Mouse (Mus musculus) forebrain, embryonic 15.5 days (tissue): ENCODE data around the gene Isl1. TPM values are rescaled to one million over a fixed set of nuclear protein-coding genes. Genes with fewer than 3 reads are reported as not detected.

Experiments
- ATAC-seq: fragments of 200-750 bp; cut with Nextera tagmentation; replicated peaks from 2 replicates; pipeline ENCODE4 v1.8.0; 2017; ENCODE audit warnings: mild to moderate bottlenecking, moderate TSS enrichment, moderate library complexity
- H3K27ac ChIP-seq: fragments of 300-500 bp; sonication (generic); replicated peaks from 2 replicates; pipeline ENCODE4 v1.5.1; 2015; ENCODE audit warnings: mild to moderate bottlenecking, inconsistent platforms
- H3K27me3 ChIP-seq: fragments of 300-500 bp; sonication (generic); 2 replicates; pipeline ENCODE4 v1.6.1; 2015; ENCODE audit warnings: inconsistent platforms
- H3K36me3 ChIP-seq: fragments of 300-500 bp; sonication (generic); 2 replicates; pipeline ENCODE4 v1.6.1; 2015; ENCODE audit warnings: mild to moderate bottlenecking, inconsistent platforms
- H3K4me1 ChIP-seq: fragments of 300-500 bp; sonication (generic); 2 replicates; pipeline ENCODE4 v1.6.1; 2015; ENCODE audit warnings: inconsistent platforms
- H3K4me2 ChIP-seq: fragments of 300-500 bp; sonication (generic); replicated peaks from 2 replicates; pipeline ENCODE4 v1.6.1; 2015; ENCODE audit warnings: mild to moderate bottlenecking, inconsistent platforms
- H3K4me3 ChIP-seq: fragments of 300-500 bp; sonication (generic); 2 replicates; pipeline ENCODE4 v1.5.1; 2015; ENCODE audit warnings: mild to moderate bottlenecking, inconsistent platforms
- H3K9ac ChIP-seq: fragments of 300-500 bp; sonication (generic); replicated peaks from 2 replicates; pipeline ENCODE4 v1.6.1; 2015; ENCODE audit warnings: mild to moderate bottlenecking, inconsistent platforms
- H3K9me3 ChIP-seq: fragments of 300-500 bp; sonication (generic); 2 replicates; pipeline ENCODE4 v1.6.1; 2016; ENCODE audit warnings: inconsistent platforms
- WGBS: fragments of 180-500 bp; shearing (Covaris S2); methylation state at CpG from one replicate; pipeline ENCODE4 v1.1.7; 2015; ENCODE audit warnings: mixed read lengths; 5-methylcytosine and 5-hydroxymethylcytosine counted together
- polyA plus RNA-seq: library from polyadenylated mRNA; unstranded; fragments of >200 nt; fragmentation: Nextera tagmentation; extraction: Ambion mirVana; gene quantifications from 2 replicates; pipeline ENCODE4 v1.2.1, GENCODE M21; 2015

Isl1 gene
- polyA plus RNA-seq, 1 experiment from 2014 or later = 65.4 TPM

DNA sequence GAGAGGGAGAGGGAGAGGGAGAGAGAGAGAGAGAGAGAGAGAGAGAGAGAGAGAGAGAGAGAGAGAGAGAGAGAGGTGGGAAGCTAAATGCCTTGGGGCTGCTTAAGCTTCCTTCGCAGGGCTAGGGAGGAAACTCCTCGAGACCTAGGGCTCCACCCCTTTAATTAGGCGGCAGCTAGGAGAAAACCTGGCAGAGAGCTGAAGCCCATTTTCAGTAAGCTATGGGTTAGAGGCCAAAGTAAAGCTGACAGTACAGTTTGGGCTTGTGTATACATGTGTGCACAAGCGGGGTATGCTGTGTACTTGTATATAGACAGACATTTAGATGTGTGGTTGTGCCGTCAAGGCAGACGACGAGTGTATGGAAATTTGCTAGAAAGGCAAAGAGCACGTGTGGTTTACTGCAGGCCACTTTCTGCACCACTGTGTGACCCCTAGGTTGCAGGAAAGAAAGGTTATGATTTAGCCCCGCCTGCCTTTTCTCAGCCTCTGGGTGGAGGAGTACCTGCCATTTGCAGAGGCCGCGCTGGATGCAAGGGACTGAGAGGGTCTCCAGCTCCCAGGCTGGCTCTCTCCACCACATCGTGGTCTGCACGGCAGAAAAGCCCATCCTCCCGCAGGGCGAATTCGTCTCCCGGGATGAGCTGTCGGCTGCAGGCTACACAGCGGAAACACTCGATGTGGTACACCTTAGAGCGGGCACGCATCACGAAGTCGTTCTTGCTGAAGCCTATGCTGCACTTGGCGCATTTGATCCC is 4.6 kb downstream of the Isl1 start:
- Histone ChIP-seq H3K4me3 (peak overlapping the region; percentile 30), H3K27ac (peak overlapping the region; percentile 37; the same call in 1 of the 2 replicates)

GRCm38 (mm10) chr13:116303766-116304165 is 5.7 kb downstream of the Isl1 start:
- no peak for ATAC-seq
- peaks cover 85% of the 10 kb centered on the region for H3K27me3 ChIP-seq
- 5% methylated on average over 6 of the region's 6 CpGs for WGBS
- H3K36me3 ChIP-seq = no peaks in the 10 kb centered on the region
- peak overlapping the region; percentile 18 for H3K4me3 ChIP-seq
- H3K9me3 ChIP-seq = 0 out of 2 replicates have a peak, but pooled peaks cover 2% of the 10 kb centered on the region
- H3K27ac ChIP-seq = peak overlapping the region; percentile 23; the same call in 1 of the 2 replicates
- peak overlapping the region; percentile 26 for H3K4me2 ChIP-seq
- peaks cover 5% of the 10 kb centered on the region; the same call in 1 of the 2 replicates for H3K4me1 ChIP-seq
- H3K9ac ChIP-seq = no peak overlapping the region

More for the DNA sequence above, 4.6 kb downstream of the Isl1 start:
- 0 out of 2 replicates have a peak, but pooled peaks cover 2% of the 10 kb centered on the region for H3K9me3 ChIP-seq
- no peak for ATAC-seq
- H3K4me1 ChIP-seq = peaks cover 13% of the 10 kb centered on the region
- H3K4me2 ChIP-seq = peak overlapping the region; percentile 26
- peak overlapping the region; percentile 26 for H3K9ac ChIP-seq
- H3K27me3 ChIP-seq = peaks cover 83% of the 10 kb centered on the region
- H3K36me3 ChIP-seq = no peaks in the 10 kb centered on the region
- whole genome bisulfite sequencing = 2% methylated on average over 25 of the region's 25 CpGs

DNA sequence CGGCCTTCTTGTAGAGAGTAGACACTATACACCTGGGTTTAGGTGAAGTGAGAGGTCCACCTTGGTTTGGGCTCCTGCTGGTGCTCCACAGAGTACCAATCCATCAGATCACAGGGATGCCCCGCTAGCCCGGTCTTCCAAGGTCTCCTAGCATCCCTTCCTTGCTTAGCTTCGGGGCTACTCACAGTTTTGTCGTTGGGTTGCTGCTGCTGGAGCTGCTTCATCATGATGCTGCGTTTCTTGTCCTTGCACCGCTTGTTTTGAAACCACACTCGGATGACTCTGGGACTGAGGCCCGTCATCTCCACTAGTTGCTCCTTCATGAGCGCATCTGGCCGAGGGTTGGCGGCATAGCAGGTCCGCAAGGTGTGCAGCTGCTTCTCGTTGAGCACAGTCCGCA is 6.6 kb downstream of the Isl1 start:
- peaks cover 5% of the 10 kb centered on the region; the same call in 1 of the 2 replicates for H3K4me1 ChIP-seq
- 4% methylated on average over 15 of the region's 15 CpGs for WGBS
- peak overlapping the region; percentile 22 for H3K4me3 ChIP-seq
- H3K9me3 ChIP-seq = 0 out of 2 replicates have a peak, but pooled peaks cover 2% of the 10 kb centered on the region
- no peaks in the 10 kb centered on the region for H3K36me3 ChIP-seq
- peak; percentile 11; the same call in 1 of the 2 replicates for ATAC-seq
- peaks cover 85% of the 10 kb centered on the region for H3K27me3 ChIP-seq
- peak overlapping the region; percentile 23; the same call in 1 of the 2 replicates for H3K27ac ChIP-seq
- no peak overlapping the region; the same call in 1 of the 2 replicates for H3K9ac ChIP-seq
- H3K4me2 ChIP-seq = peak overlapping the region; percentile 26

- Histone ChIP-seq H3K4me2 (no peak overlapping the region), H3K9me3 (0 out of 2 replicates have a peak, but pooled peaks cover 2% of the 10 kb centered on the region), H3K36me3 (no peaks in the 10 kb centered on the region), H3K27ac (no peak overlapping the region), H3K4me1 (peaks cover 14% of the 10 kb centered on the region), H3K9ac (no peak overlapping the region), H3K4me3 (no peak overlapping the region), H3K27me3 (peaks cover 87% of the 10 kb centered on the region)
- WGBS = 10% methylated on average over 3 of the region's 3 CpGs
- no peak for ATAC-seq
Observed at GRCm38 (mm10) chr13:116301706-116302105, 7.8 kb downstream of the Isl1 start.

DNA sequence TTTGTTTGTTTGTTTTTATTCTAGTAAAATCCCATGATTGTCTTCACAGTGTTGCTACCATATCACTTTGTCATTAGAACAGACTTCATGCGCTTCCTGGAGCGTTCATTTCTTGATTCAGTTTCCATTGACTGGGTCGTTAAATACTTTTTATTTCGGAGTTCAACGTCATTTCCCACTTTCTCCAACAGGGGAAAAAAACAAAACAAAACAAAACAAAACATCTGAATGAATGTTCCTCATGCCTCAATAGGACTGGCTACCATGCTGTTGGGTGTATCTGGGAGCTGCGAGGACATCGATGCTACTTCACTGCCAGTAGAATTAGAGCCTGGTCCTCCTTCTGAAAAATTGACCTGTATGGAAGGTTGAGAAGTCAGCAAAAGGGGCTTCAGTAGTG is 10.2 kb downstream of the Isl1 start:
- 7% methylated on average over 7 of the region's 7 CpGs for WGBS
- peaks cover 9% of the 10 kb centered on the region; the same call in 1 of the 2 replicates for H3K4me1 ChIP-seq
- H3K9me3 ChIP-seq = 0 out of 2 replicates have a peak, but pooled peaks cover 2% of the 10 kb centered on the region
- no peak for ATAC-seq
- H3K4me2 ChIP-seq = no peak overlapping the region
- H3K27me3 ChIP-seq = peaks cover 89% of the 10 kb centered on the region
- no peak overlapping the region for H3K9ac ChIP-seq
- no peaks in the 10 kb centered on the region for H3K36me3 ChIP-seq
- no peak overlapping the region for H3K27ac ChIP-seq
- no peak overlapping the region for H3K4me3 ChIP-seq

DNA sequence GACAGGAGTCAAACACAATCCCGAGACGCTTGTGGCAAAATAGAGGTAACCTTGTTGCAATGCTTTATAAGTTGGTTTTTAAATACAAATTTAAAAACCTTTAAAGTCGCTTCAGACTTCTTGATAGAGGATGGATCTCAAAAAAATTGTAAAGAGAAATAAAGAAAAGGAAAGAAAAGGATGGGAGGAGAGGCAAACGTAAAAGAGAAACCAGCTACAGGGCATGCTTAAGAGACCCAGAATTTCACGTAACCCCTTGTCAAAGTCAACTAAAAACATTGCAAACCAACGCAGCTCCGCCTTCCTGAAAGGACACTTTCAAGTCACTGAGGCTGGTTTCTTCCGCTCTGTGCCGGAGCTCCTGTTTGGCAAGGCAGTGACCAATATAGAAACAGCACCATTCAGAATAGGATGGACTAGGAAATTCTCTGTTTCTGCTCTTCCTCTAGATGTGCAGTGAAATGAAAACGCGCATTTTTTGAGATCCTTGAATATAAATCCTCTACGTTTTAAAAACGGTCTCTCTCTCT is 10.8 kb downstream of the Isl1 start:
- Histone ChIP-seq H3K4me2 (no peak overlapping the region), H3K9ac (no peak overlapping the region), H3K4me3 (no peak overlapping the region), H3K27ac (no peak overlapping the region), H3K27me3 (peaks cover 89% of the 10 kb centered on the region), H3K36me3 (no peaks in the 10 kb centered on the region), H3K4me1 (peaks cover 13% of the 10 kb centered on the region; the same call in 1 of the 2 replicates), H3K9me3 (0 out of 2 replicates have a peak, but pooled peaks cover 2% of the 10 kb centered on the region)
- 8% methylated on average over 13 of the region's 13 CpGs for WGBS
- no peak for ATAC-seq

GRCm38 (mm10) chr13:116298001-116298400 is 11.5 kb downstream of the Isl1 start:
- H3K27ac ChIP-seq = no peak overlapping the region
- H3K4me1 ChIP-seq = peaks cover 14% of the 10 kb centered on the region; the same call in 1 of the 2 replicates
- H3K36me3 ChIP-seq = no peaks in the 10 kb centered on the region
- WGBS = 5% methylated on average over 8 of the region's 8 CpGs
- H3K4me2 ChIP-seq = peak overlapping the region; percentile 11; the same call in 1 of the 2 replicates
- H3K27me3 ChIP-seq = peaks cover 89% of the 10 kb centered on the region
- H3K9ac ChIP-seq = no peak overlapping the region
- H3K9me3 ChIP-seq = 0 out of 2 replicates have a peak, but pooled peaks cover 2% of the 10 kb centered on the region
- ATAC-seq = no peak
- H3K4me3 ChIP-seq = no peak overlapping the region

DNA sequence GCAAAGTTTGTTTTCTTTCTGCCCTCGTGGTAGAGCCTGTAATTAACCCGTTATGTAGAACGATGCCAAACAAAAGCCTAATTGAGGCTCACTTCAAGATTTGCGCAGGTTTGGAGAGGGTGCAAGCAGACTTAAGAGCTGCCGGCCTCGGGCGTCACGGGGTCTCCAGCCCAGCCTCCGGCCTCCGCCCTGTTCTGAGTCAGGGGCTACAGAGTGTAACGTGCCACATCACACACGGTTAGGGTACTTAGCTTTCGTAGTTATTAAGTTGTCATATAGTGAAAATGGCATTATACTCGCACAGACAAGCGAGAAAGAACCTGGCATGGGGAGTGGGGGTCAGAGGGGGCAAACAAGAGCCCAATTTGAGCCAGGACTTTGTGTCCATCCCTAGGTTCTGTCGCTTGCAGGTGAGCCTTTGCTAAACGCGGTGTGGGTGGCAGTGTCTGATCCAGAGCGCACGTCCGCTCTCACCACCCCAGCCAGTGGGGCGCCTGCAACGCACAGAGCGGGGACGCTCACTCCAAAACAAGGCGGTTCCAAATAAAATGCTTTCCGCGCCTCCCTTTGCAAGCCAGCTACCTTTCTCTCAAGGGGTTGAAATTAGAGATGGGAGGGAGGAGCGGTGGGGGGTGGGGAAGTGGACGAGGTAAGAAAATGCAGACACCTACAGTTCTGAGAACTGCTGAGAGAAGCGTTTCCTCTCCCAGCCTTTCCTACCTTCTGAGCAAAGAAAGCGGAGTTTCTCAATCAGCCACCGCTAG is 12.3 kb downstream of the Isl1 start:
- no peak overlapping the region for H3K27ac ChIP-seq
- H3K4me3 ChIP-seq = no peak overlapping the region
- under 1% methylated on average over 33 of the region's 33 CpGs for WGBS
- no peak overlapping the region for H3K9ac ChIP-seq
- peaks cover 88% of the 10 kb centered on the region for H3K27me3 ChIP-seq
- H3K4me2 ChIP-seq = peak overlapping the region; percentile 11; the same call in 1 of the 2 replicates
- ATAC-seq = peak; percentile 47; the same call in 1 of the 2 replicates
- H3K36me3 ChIP-seq = no peaks in the 10 kb centered on the region
- peaks cover 14% of the 10 kb centered on the region; the same call in 1 of the 2 replicates for H3K4me1 ChIP-seq
- H3K9me3 ChIP-seq = no peaks in the 10 kb centered on the region

- peaks cover 14% of the 10 kb centered on the region; the same call in 1 of the 2 replicates for H3K4me1 ChIP-seq
- no peak overlapping the region for H3K4me3 ChIP-seq
- no peak overlapping the region for H3K27ac ChIP-seq
- H3K4me2 ChIP-seq = no peak overlapping the region
- no peaks in the 10 kb centered on the region for H3K36me3 ChIP-seq
- ATAC-seq = no peak
- H3K27me3 ChIP-seq = peaks cover 78% of the 10 kb centered on the region
- H3K9ac ChIP-seq = no peak overlapping the region
- H3K9me3 ChIP-seq = no peaks in the 10 kb centered on the region
- WGBS = 5% methylated on average over 4 of the region's 4 CpGs
Observed at GRCm38 (mm10) chr13:116295401-116295800, 14.1 kb downstream of the Isl1 start.

DNA sequence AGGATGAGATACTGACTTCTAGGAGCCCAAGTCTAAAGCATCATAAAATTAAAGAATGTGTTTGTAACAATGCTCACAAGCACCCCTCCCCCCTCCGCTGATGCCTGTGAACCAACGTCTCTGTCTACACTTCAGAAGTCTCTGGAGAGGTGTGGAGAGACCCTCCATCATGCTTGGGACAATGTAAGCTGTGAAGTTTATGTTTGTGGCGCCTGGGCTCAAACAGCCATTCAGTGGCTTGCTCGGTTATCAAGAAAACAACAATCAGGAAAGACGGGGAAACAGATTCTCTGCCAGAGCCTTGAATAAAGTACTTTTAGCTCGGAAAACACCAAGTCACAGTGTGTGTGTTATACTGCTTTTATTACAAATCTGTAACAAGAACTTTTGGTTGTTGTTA is 14.8 kb downstream of the Isl1 start:
- 3% methylated on average over 6 of the region's 6 CpGs for WGBS
- peaks cover 74% of the 10 kb centered on the region for H3K27me3 ChIP-seq
- no peaks in the 10 kb centered on the region for H3K9me3 ChIP-seq
- no peak overlapping the region for H3K27ac ChIP-seq
- H3K4me2 ChIP-seq = no peak overlapping the region
- H3K9ac ChIP-seq = no peak overlapping the region
- H3K4me1 ChIP-seq = peaks cover 14% of the 10 kb centered on the region; the same call in 1 of the 2 replicates
- no peak overlapping the region for H3K4me3 ChIP-seq
- no peaks in the 10 kb centered on the region for H3K36me3 ChIP-seq
- no peak for ATAC-seq

- Histone ChIP-seq H3K4me2 (peak overlapping the region; percentile 24; the same call in 1 of the 2 replicates), H3K27me3 (peaks cover 67% of the 10 kb centered on the region), H3K4me3 (peak overlapping the region; percentile 0; the same call in 1 of the 2 replicates), H3K9me3 (no peaks in the 10 kb centered on the region), H3K9ac (no peak overlapping the region), H3K27ac (no peak overlapping the region), H3K4me1 (peaks cover 14% of the 10 kb centered on the region; the same call in 1 of the 2 replicates), H3K36me3 (no peaks in the 10 kb centered on the region)
- 1% methylated on average over 11 of the region's 11 CpGs for WGBS
- ATAC-seq = 0 out of 2 replicates have a peak, but pooled peaks have one; percentile 10
Observed at GRCm38 (mm10) chr13:116294151-116294461, 15.4 kb downstream of the Isl1 start.
